Mouse (Mus musculus): ENCODE results near the gene Sp100. TPM values are rescaled to one million over a fixed set of nuclear protein-coding genes. Genes with fewer than 3 reads are reported as not detected.

The Sp100 gene
- polyA plus RNA-seq, 1 experiment = not detected

DNA sequence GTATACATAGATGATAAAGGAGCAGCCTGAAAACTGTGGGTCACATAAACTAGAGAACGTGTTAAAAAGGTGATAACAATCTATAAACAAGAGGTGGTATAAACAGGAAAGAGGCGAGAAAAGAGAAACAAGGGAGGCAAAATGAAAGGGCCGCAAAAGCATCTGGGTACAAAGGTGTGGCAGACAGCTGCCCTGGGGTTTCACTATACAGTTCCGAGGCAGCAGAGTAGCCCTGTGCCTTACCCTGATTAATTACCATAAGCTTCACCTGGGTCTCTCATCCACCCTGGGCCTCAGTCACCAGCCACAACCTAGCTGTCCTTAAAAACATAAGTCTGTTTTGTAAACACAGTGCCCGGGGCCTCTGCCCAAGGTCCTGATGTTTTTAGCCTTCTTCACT, 36.9 kb downstream of the Sp100 start:
- Histone ChIP-seq H3K9ac (ENCODE audit: low read depth, poor library complexity, severe bottlenecking) (no peak overlapping the region), H3K4me1 (ENCODE audit: control insufficient read depth, insufficient read depth, low read length) (no peaks in the 10 kb centered on the region), H3K9me3 (replicated peaks; ENCODE audit: control insufficient read depth, insufficient read depth, low read length, poor library complexity, severe bottlenecking) (no peaks in the 10 kb centered on the region; the same call in 1 of the 2 replicates), H3K27ac (ENCODE audit: insufficient read depth, low read length) (no peak overlapping the region), H3K4me3 (ENCODE audit: low read depth, low read length) (no peak overlapping the region), H3K36me3 (ENCODE audit: control insufficient read depth, insufficient read depth, low read length, poor library complexity, severe bottlenecking) (no peaks in the 10 kb centered on the region), H3K27me3 (ENCODE audit: control insufficient read depth, insufficient read depth, low read length, poor library complexity, severe bottlenecking) (no peaks in the 10 kb centered on the region)
- no peak for TF ChIP-seq EP300 (IDR thresholded peaks at IDR 0.05; ENCODE audit: insufficient read depth, low read depth, low read length)
- TF ChIP-seq CTCF (IDR thresholded peaks at IDR 0.05; ENCODE audit: low read depth, low read length) = no peak
- no peak for TF ChIP-seq POLR2A (IDR thresholded peaks at IDR 0.05; ENCODE audit: insufficient read depth, low read length)

GRCm38 (mm10) chr1:85687346-85687745, 37.6 kb downstream of the Sp100 start:
- Histone ChIP-seq H3K9ac (ENCODE audit: low read depth, poor library complexity, severe bottlenecking) (no peak overlapping the region), H3K27ac (ENCODE audit: insufficient read depth, low read length) (no peak overlapping the region), H3K9me3 (replicated peaks; ENCODE audit: control insufficient read depth, insufficient read depth, low read length, poor library complexity, severe bottlenecking) (no peaks in the 10 kb centered on the region), H3K27me3 (ENCODE audit: control insufficient read depth, insufficient read depth, low read length, poor library complexity, severe bottlenecking) (no peaks in the 10 kb centered on the region), H3K36me3 (ENCODE audit: control insufficient read depth, insufficient read depth, low read length, poor library complexity, severe bottlenecking) (no peaks in the 10 kb centered on the region), H3K4me3 (ENCODE audit: low read depth, low read length) (no peak overlapping the region), H3K4me1 (ENCODE audit: control insufficient read depth, insufficient read depth, low read length) (no peaks in the 10 kb centered on the region)
- TF ChIP-seq POLR2A (IDR thresholded peaks at IDR 0.05; ENCODE audit: insufficient read depth, low read length) = no peak
- no peak for TF ChIP-seq CTCF (IDR thresholded peaks at IDR 0.05; ENCODE audit: low read depth, low read length)
- no peak for TF ChIP-seq EP300 (IDR thresholded peaks at IDR 0.05; ENCODE audit: insufficient read depth, low read depth, low read length)

- Histone ChIP-seq H3K27ac (ENCODE audit: insufficient read depth, low read length) (no peak overlapping the region), H3K9ac (ENCODE audit: low read depth, poor library complexity, severe bottlenecking) (no peak overlapping the region), H3K9me3 (replicated peaks; ENCODE audit: control insufficient read depth, insufficient read depth, low read length, poor library complexity, severe bottlenecking) (no peaks in the 10 kb centered on the region), H3K4me1 (ENCODE audit: control insufficient read depth, insufficient read depth, low read length) (no peaks in the 10 kb centered on the region), H3K36me3 (ENCODE audit: control insufficient read depth, insufficient read depth, low read length, poor library complexity, severe bottlenecking) (no peaks in the 10 kb centered on the region), H3K4me3 (ENCODE audit: low read depth, low read length) (no peak overlapping the region), H3K27me3 (ENCODE audit: control insufficient read depth, insufficient read depth, low read length, poor library complexity, severe bottlenecking) (no peaks in the 10 kb centered on the region)
- TF ChIP-seq POLR2A (IDR thresholded peaks at IDR 0.05; ENCODE audit: insufficient read depth, low read length) (no peak), CTCF (IDR thresholded peaks at IDR 0.05; ENCODE audit: low read depth, low read length) (no peak), EP300 (IDR thresholded peaks at IDR 0.05; ENCODE audit: insufficient read depth, low read depth, low read length) (no peak)
These were observed 40.8 kb downstream of the Sp100 start for GRCm38 (mm10) chr1:85690544-85690943.

DNA sequence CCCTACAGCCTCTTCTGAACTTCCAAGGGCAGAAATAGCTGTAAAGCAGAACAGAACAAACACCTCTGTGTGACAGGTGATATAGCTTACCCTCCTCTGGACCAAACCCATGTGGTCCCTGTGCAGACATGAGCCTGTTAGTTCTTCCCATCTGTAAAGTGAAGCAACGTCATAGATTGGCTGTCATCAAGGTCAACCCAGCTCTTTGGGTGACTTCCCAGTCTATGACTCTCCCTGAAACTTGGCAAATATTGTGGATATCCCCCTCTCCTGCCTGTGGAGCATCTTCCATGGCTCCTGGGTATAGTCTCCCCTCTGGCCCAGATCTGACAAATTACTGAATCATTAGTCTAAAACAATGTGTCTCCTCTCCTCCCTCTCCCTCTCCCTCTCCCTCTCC, 42.5 kb downstream of the Sp100 start:
- no peaks in the 10 kb centered on the region for H3K9me3 ChIP-seq (replicated peaks; ENCODE audit: control insufficient read depth, insufficient read depth, low read length, poor library complexity, severe bottlenecking)
- H3K27me3 ChIP-seq (ENCODE audit: control insufficient read depth, insufficient read depth, low read length, poor library complexity, severe bottlenecking) = no peaks in the 10 kb centered on the region
- TF ChIP-seq EP300 (IDR thresholded peaks at IDR 0.05; ENCODE audit: insufficient read depth, low read depth, low read length) (no peak), POLR2A (IDR thresholded peaks at IDR 0.05; ENCODE audit: insufficient read depth, low read length) (no peak), CTCF (IDR thresholded peaks at IDR 0.05; ENCODE audit: low read depth, low read length) (no peak)
- H3K9ac ChIP-seq (ENCODE audit: low read depth, poor library complexity, severe bottlenecking) = no peak overlapping the region
- H3K4me3 ChIP-seq (ENCODE audit: low read depth, low read length) = no peak overlapping the region
- no peaks in the 10 kb centered on the region for H3K4me1 ChIP-seq (ENCODE audit: control insufficient read depth, insufficient read depth, low read length)
- H3K27ac ChIP-seq (ENCODE audit: insufficient read depth, low read length) = no peak overlapping the region
- no peaks in the 10 kb centered on the region for H3K36me3 ChIP-seq (ENCODE audit: control insufficient read depth, insufficient read depth, low read length, poor library complexity, severe bottlenecking)

- TF ChIP-seq EP300 (IDR thresholded peaks at IDR 0.05; ENCODE audit: insufficient read depth, low read depth, low read length) (no peak), POLR2A (IDR thresholded peaks at IDR 0.05; ENCODE audit: insufficient read depth, low read length) (no peak), CTCF (IDR thresholded peaks at IDR 0.05; ENCODE audit: low read depth, low read length) (no peak)
- Histone ChIP-seq H3K9me3 (replicated peaks; ENCODE audit: control insufficient read depth, insufficient read depth, low read length, poor library complexity, severe bottlenecking) (no peaks in the 10 kb centered on the region), H3K9ac (ENCODE audit: low read depth, poor library complexity, severe bottlenecking) (no peak overlapping the region), H3K4me3 (ENCODE audit: low read depth, low read length) (no peak overlapping the region), H3K36me3 (ENCODE audit: control insufficient read depth, insufficient read depth, low read length, poor library complexity, severe bottlenecking) (no peaks in the 10 kb centered on the region), H3K27ac (ENCODE audit: insufficient read depth, low read length) (no peak overlapping the region), H3K27me3 (ENCODE audit: control insufficient read depth, insufficient read depth, low read length, poor library complexity, severe bottlenecking) (no peaks in the 10 kb centered on the region), H3K4me1 (ENCODE audit: control insufficient read depth, insufficient read depth, low read length) (no peaks in the 10 kb centered on the region)
These were observed 43.5 kb downstream of the Sp100 start for GRCm38 (mm10) chr1:85693280-85693679.

- Histone ChIP-seq H3K4me3 (ENCODE audit: low read depth, low read length) (no peak overlapping the region), H3K4me1 (ENCODE audit: control insufficient read depth, insufficient read depth, low read length) (no peaks in the 10 kb centered on the region), H3K27ac (ENCODE audit: insufficient read depth, low read length) (no peak overlapping the region), H3K27me3 (ENCODE audit: control insufficient read depth, insufficient read depth, low read length, poor library complexity, severe bottlenecking) (no peaks in the 10 kb centered on the region), H3K9me3 (replicated peaks; ENCODE audit: control insufficient read depth, insufficient read depth, low read length, poor library complexity, severe bottlenecking) (no peaks in the 10 kb centered on the region), H3K36me3 (ENCODE audit: control insufficient read depth, insufficient read depth, low read length, poor library complexity, severe bottlenecking) (no peaks in the 10 kb centered on the region), H3K9ac (ENCODE audit: low read depth, poor library complexity, severe bottlenecking) (no peak overlapping the region)
- TF ChIP-seq POLR2A (IDR thresholded peaks at IDR 0.05; ENCODE audit: insufficient read depth, low read length) (no peak), CTCF (IDR thresholded peaks at IDR 0.05; ENCODE audit: low read depth, low read length) (no peak), EP300 (IDR thresholded peaks at IDR 0.05; ENCODE audit: insufficient read depth, low read depth, low read length) (no peak)
These were observed 45.9 kb downstream of the Sp100 start for GRCm38 (mm10) chr1:85695646-85696045.
